Mouse (Mus musculus): ENCODE data around the gene Slc24a1.

- TF ChIP-seq CTCF (IDR thresholded peaks at IDR 0.05) (no peak), EP300 (IDR thresholded peaks at IDR 0.05) (no peak)
Measured at GRCm38 (mm10) chr9:64925771-64926170, 25.6 kb downstream of the Slc24a1 start.

Measured in lung, postnatal 0 days (tissue).